Mouse (Mus musculus) heart, embryonic 16.5 days (tissue): Measurements from ENCODE around the gene Rtn4ip1. TPM values are rescaled to one million over a fixed set of nuclear protein-coding genes. Genes with fewer than 3 reads are reported as not detected.

Source experiments
- ATAC-seq: fragments of 200-750 bp; cut with Nextera tagmentation; replicated peaks from 2 replicates; pipeline ENCODE4 v1.8.0; 2017; ENCODE audit warnings: moderate number of reproducible peaks; ENCODE audit not compliant: insufficient read depth, low FRiP score; ENCODE audit errors: extremely low read depth
- H3K27ac ChIP-seq: fragments of 300-500 bp; sonication (generic); 2 replicates; pipeline ENCODE4 v1.5.1; 2014; ENCODE audit warnings: mild to moderate bottlenecking, low read length, control low read depth, moderate library complexity
- H3K27me3 ChIP-seq: fragments of 300-500 bp; sonication (generic); 2 replicates; pipeline ENCODE4 v1.6.1; 2014; ENCODE audit warnings: low read length, mixed read lengths; ENCODE audit not compliant: control insufficient read depth, insufficient read depth
- H3K36me3 ChIP-seq: fragments of 300-500 bp; sonication (generic); 2 replicates; pipeline ENCODE4 v1.6.1; 2014; ENCODE audit not compliant: control insufficient read depth, insufficient read depth
- H3K4me1 ChIP-seq: fragments of 300-500 bp; sonication (generic); 2 replicates; pipeline ENCODE4 v1.6.1; 2014; ENCODE audit warnings: low read length, mixed read lengths; ENCODE audit not compliant: control insufficient read depth, insufficient read depth
- H3K4me2 ChIP-seq: fragments of 300-500 bp; sonication (generic); 2 replicates; pipeline ENCODE4 v1.6.1; 2014; ENCODE audit warnings: low read depth, mild to moderate bottlenecking, control low read depth, low read length
- H3K4me3 ChIP-seq: fragments of 300-500 bp; sonication (generic); 2 replicates; pipeline ENCODE4 v1.5.1; 2014; ENCODE audit warnings: mild to moderate bottlenecking, control low read depth, low read length
- H3K9ac ChIP-seq: fragments of 300-500 bp; sonication (generic); 2 replicates; pipeline ENCODE4 v1.6.1; 2014; ENCODE audit warnings: low read length, control low read depth
- H3K9me3 ChIP-seq: fragments of 300-500 bp; sonication (generic); replicated peaks from 2 replicates; pipeline ENCODE4 v1.6.1; 2016; ENCODE audit warnings: low read length; ENCODE audit not compliant: control insufficient read depth
- WGBS: fragments of 180-500 bp; shearing (Covaris S2); extraction: QIAGEN DNeasy Blood & Tissue Kit; methylation state at CpG from one replicate; pipeline ENCODE4 v1.1.7; 2014; 5-methylcytosine and 5-hydroxymethylcytosine counted together
- polyA plus RNA-seq: library from polyadenylated mRNA; unstranded; fragments of >200 nt; fragmentation: Nextera tagmentation; extraction: Ambion mirVana; gene quantifications from 2 replicates; pipeline ENCODE4 v1.2.1, GENCODE M21; 2015

The Rtn4ip1 gene
- polyA plus RNA-seq = 38.0 and 39.2 TPM in 2 replicates

GRCm38 (mm10) chr10:43901578-43902194, at the start of gene Rtn4ip1, which contains the start of gene Qrsl1:
TSS of gene Rtn4ip1 (plus strand) at chr10:43901807.
TSS of gene Qrsl1 (minus strand) at chr10:43901745.
- H3K4me3 ChIP-seq = peak within 1 kb of the TSS; percentile 90
- ATAC-seq = peak; percentile 98
- H3K4me2 ChIP-seq = peak within 1 kb of the TSS; percentile 79
- H3K36me3 ChIP-seq = no peaks in the 10 kb centered on the region
- peaks cover 6% of the 10 kb centered on the region for H3K4me1 ChIP-seq
- H3K27ac ChIP-seq = peak within 1 kb of the TSS; percentile 90
- no peaks in the 10 kb centered on the region for H3K27me3 ChIP-seq
- H3K9me3 ChIP-seq = no peaks in the 10 kb centered on the region
- H3K9ac ChIP-seq = peak within 1 kb of the TSS; percentile 87
- WGBS = under 1% methylated on average over 40 of the region's 40 CpGs

GRCm38 (mm10) chr10:43851898-43852297, 49.7 kb upstream of the Rtn4ip1 start:
- H3K9me3 ChIP-seq = peaks cover 2% of the 10 kb centered on the region; the same call in 1 of the 2 replicates
- H3K4me1 ChIP-seq = no peaks in the 10 kb centered on the region
- 75% methylated on average over 5 of the region's 5 CpGs for whole genome bisulfite sequencing
- H3K4me2 ChIP-seq = no peak overlapping the region
- no peaks in the 10 kb centered on the region for H3K36me3 ChIP-seq
- no peak overlapping the region for H3K9ac ChIP-seq
- H3K4me3 ChIP-seq = no peak overlapping the region
- H3K27ac ChIP-seq = no peak overlapping the region
- ATAC-seq = no peak
- H3K27me3 ChIP-seq = no peaks in the 10 kb centered on the region

- Histone ChIP-seq H3K9ac (no peak overlapping the region), H3K27me3 (no peaks in the 10 kb centered on the region), H3K4me1 (no peaks in the 10 kb centered on the region), H3K4me3 (no peak overlapping the region), H3K4me2 (no peak overlapping the region), H3K9me3 (peaks cover 2% of the 10 kb centered on the region; the same call in 1 of the 2 replicates), H3K27ac (no peak overlapping the region), H3K36me3 (no peaks in the 10 kb centered on the region)
- ATAC-seq = no peak
- 87% methylated on average over 9 of the region's 9 CpGs for WGBS
Observed at GRCm38 (mm10) chr10:43855916-43856315, 45.7 kb upstream of the Rtn4ip1 start.

GRCm38 (mm10) chr10:43856351-43856750, 45.3 kb upstream of the Rtn4ip1 start:
- no peak overlapping the region for H3K4me2 ChIP-seq
- H3K36me3 ChIP-seq = no peaks in the 10 kb centered on the region
- H3K27me3 ChIP-seq = no peaks in the 10 kb centered on the region
- ATAC-seq = no peak
- WGBS = 62% methylated on average over 3 of the region's 3 CpGs
- no peaks in the 10 kb centered on the region for H3K4me1 ChIP-seq
- H3K27ac ChIP-seq = no peak overlapping the region
- no peak overlapping the region for H3K9ac ChIP-seq
- H3K9me3 ChIP-seq = peaks cover 2% of the 10 kb centered on the region; the same call in 1 of the 2 replicates
- no peak overlapping the region for H3K4me3 ChIP-seq

GRCm38 (mm10) chr10:43870752-43871151, 30.9 kb upstream of the Rtn4ip1 start:
- Histone ChIP-seq H3K27ac (no peak overlapping the region), H3K4me2 (no peak overlapping the region), H3K9me3 (no peaks in the 10 kb centered on the region), H3K9ac (no peak overlapping the region), H3K4me3 (no peak overlapping the region), H3K27me3 (no peaks in the 10 kb centered on the region), H3K4me1 (no peaks in the 10 kb centered on the region), H3K36me3 (peaks cover 5% of the 10 kb centered on the region)
- 69% methylated on average over 10 of the region's 10 CpGs for WGBS
- ATAC-seq = no peak

- Histone ChIP-seq H3K4me2 (no peak overlapping the region), H3K9me3 (no peaks in the 10 kb centered on the region), H3K36me3 (peaks cover 7% of the 10 kb centered on the region), H3K27me3 (no peaks in the 10 kb centered on the region), H3K4me3 (no peak overlapping the region), H3K27ac (no peak overlapping the region), H3K9ac (no peak overlapping the region), H3K4me1 (no peaks in the 10 kb centered on the region)
- ATAC-seq = no peak
- WGBS = 96% methylated on average over 1 of the region's 1 CpGs
Observed at GRCm38 (mm10) chr10:43871458-43871857, 30.1 kb upstream of the Rtn4ip1 start.

- H3K27ac ChIP-seq = no peak overlapping the region
- no peaks in the 10 kb centered on the region for H3K9me3 ChIP-seq
- 89% methylated on average over 9 of the region's 9 CpGs for WGBS
- H3K4me1 ChIP-seq = no peaks in the 10 kb centered on the region
- peaks cover 27% of the 10 kb centered on the region for H3K36me3 ChIP-seq
- no peak overlapping the region for H3K4me3 ChIP-seq
- no peaks in the 10 kb centered on the region for H3K27me3 ChIP-seq
- ATAC-seq = no peak
- no peak overlapping the region for H3K4me2 ChIP-seq
- H3K9ac ChIP-seq = no peak overlapping the region
Observed at GRCm38 (mm10) chr10:43887676-43888075, 13.9 kb upstream of the Rtn4ip1 start.

- no peak for ATAC-seq
- no peak overlapping the region for H3K9ac ChIP-seq
- no peak overlapping the region for H3K4me3 ChIP-seq
- no peaks in the 10 kb centered on the region for H3K9me3 ChIP-seq
- H3K4me2 ChIP-seq = no peak overlapping the region
- no peak overlapping the region for H3K27ac ChIP-seq
- H3K27me3 ChIP-seq = no peaks in the 10 kb centered on the region
- peaks cover 29% of the 10 kb centered on the region for H3K36me3 ChIP-seq
- 89% methylated on average over 16 of the region's 16 CpGs for WGBS
- no peaks in the 10 kb centered on the region for H3K4me1 ChIP-seq
Observed at GRCm38 (mm10) chr10:43888976-43889375, 12.6 kb upstream of the Rtn4ip1 start.

GRCm38 (mm10) chr10:43892971-43893370, 8.6 kb upstream of the Rtn4ip1 start:
- no peak overlapping the region for H3K4me3 ChIP-seq
- H3K9ac ChIP-seq = no peak overlapping the region
- H3K27ac ChIP-seq = no peak overlapping the region
- ATAC-seq = no peak
- no peaks in the 10 kb centered on the region for H3K4me1 ChIP-seq
- no peak overlapping the region for H3K4me2 ChIP-seq
- 94% methylated on average over 4 of the region's 4 CpGs for WGBS
- no peaks in the 10 kb centered on the region for H3K9me3 ChIP-seq
- H3K36me3 ChIP-seq = peaks cover 29% of the 10 kb centered on the region
- no peaks in the 10 kb centered on the region for H3K27me3 ChIP-seq
